Mouse (Mus musculus): ENCODE data around the gene Gm49333.
"Not testable (repeated sequence)": the region's sequence is repeated elsewhere in the genome, so short reads cannot be mapped to it uniquely, and the experiment has no call there.

Gm49333 gene

DNA sequence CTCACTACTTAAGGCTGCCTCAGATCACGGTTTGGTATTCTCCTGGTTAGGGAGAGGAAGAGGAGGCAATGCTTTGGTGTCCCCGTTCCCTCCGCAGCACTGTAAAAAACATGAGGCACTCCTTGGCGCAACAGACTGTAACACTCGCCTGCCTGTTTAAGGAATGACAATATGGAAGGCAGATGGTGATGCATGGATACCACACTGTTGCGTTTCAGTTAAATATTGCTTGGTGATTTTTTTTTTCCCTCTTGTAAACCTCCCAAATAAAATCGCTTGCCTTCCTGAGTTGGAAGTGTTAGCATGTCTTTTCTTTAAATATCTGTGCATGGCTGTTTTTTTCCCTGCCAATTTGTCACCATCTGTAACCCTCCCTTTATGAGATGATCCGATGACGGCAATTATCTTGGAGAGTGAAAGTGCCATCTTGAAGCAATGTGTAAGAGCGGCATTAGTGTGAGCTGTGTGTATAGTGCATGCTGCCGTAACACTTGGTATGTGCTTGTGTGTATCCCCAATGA lies 17.5 kb downstream of the Gm49333 start:
- DNase-seq (ENCODE audit: low spot score), result no peak

DNA sequence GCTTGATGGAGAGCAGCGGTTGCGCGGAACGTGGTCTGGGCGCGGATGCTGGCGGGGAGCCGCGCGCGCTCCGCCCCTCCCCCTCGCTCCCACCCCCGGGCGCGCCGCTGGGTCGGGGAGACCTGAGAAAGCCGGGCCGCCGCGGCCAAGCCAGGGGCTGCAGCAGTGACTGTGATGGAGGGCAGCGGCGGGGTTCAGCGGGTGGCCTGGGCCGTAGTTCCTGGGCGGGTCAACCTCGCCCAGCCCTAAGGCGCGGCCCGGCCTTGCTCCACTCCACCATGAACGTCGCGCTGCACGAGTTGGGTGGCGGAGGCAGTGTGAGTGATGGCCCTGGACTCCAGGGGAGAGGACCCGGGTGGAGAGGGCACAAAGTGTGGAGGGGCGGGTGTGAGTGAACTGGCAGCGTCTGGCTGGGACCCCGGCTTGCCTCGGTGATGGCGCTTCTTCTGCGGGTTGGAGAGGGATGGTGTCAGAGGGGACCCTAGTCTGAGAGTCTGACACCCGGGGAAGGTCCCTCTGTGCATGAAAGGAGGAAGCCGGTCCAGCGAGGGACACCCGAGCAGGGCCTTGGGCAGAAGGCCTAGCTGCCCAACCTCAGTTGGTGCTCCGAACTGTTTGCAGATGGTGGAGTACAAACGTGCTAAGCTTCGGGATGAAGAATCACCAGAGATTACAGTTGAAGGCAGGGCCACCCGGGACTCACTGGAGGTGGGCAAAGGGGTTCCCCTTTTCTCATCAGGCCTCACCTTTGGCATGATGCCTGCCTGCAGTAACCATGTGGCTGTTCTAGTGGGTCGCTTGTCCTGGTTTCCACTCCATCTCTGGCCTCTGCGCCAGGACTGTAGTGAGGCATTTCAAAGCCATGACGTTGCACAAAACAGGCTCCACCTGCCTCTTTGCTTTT lies 18.6 kb downstream of the Gm49333 start, which contains the start of gene Ece2:
Ece2 (plus strand) TSS at position 98 of the 904 bp plus-strand sequence.
- DNase-seq (ENCODE audit: low spot score), result no peak

DNA sequence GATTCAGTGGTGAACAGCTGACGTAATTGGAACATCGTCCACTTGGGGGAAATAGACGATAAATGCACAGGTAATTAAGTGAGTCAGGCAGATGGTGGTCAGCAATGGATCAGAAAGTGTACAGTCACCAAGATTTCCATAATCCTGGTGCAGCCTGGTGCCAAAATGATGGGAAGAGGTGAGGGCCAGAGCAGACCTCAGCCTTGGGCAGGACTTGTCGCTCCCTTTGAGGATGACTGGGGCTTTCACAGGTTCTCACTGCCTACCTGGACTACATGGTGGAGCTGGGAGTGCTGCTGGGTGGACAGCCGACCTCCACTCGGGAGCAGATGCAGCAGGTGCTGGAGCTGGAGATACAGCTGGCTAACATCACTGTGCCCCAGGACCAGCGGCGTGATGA lies 26.0 kb downstream of the Gm49333 start:
- DNase-seq (ENCODE audit: low spot score), result no peak

DNA sequence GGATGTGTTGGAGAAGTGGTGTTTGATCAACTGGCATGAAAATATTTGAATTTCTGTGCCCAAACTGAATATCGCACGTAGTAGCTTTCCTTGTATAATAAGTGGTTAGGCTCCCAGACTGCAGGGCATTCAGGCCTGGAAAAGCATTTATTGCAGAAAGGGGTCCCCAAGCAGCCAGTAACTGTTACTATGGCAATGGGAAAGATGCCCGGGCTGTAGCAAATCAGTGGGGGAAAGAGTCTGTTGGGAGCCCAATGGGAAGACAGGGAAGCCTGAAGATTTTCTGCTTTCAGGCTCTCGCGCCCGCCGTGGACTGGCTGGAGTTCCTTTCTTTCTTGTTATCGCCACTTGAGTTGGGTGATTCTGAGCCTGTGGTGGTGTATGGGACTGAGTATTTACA lies 27.0 kb downstream of the Gm49333 start:
- DNase-seq (ENCODE audit: low spot score), result no peak

DNA sequence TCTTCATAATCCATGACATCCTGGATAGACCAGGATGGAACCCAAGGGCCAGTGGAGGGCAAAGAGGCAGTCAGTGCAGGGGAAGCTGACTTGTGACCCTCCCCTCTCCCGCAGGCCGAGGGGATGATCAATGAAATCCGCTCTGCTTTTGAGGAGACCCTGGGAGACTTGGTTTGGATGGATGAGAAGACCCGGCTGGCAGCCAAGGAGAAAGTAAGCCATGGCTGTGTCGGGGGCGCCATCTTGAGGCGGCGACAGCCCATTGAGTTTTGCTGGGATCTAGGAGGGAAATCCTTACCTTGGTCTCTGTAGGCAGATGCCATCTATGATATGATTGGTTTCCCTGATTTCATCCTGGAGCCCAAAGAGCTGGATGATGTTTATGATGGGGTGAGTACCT lies 30.8 kb downstream of the Gm49333 start:
- no peak for DNase-seq (ENCODE audit: low spot score)

DNA sequence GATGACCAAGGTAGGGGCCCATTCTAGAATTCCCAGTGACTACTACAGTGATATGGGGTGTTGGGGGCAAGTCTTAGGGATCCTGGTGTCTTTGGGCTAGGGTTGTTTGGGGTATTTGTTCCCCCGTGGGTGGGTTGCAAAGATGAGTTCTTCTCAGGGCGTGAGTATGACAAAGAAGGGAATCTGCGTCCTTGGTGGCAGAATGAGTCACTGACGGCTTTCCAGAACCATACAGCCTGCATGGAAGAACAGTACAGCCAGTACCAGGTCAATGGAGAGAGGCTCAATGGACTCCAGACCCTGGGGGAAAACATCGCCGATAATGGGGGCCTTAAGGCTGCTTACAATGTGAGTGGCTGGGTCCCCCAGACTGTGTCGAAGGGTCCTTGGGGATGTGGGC lies 32.5 kb downstream of the Gm49333 start:
- DNase-seq (ENCODE audit: low spot score), result no peak

DNA sequence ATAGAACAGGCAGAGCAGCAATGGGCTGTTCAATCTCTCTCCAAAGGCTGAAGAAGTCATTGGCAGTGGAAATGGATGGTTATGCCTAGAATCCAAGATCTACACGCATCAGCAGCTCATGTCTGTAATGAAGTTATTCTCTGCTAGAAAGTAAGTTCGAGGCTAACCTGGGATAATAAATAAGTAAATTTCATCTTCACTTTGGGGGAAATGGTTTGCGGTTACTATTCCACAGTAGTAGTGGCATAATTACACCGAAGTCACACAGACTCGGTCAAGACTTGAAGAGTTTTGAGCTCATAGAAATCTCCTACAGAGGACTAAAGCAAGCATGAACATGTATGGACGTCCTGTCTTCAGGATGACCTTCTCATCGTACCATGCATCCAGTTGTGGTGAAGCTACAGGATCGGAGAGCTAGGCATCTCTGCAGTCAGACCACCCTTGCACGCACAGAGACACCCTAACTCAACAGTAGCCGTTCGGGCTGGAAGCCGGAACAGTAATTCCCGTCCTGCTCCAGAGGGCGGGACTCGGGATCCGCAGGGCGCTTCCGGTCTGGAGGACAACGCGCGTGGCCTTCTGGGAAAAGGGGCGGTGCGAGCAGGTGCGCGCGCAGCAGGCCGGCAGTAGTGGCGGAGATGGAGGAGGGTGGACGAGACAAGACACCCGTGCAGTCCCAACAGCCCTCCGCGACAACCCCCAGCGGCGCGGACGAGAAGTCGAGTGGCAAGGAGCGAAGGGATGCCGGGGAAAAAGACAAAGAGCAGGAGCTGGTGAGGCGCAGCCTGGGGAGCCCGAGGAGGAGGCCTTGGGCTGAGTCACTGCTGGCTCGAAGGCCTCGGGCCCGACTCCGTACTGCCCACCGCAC lies 39.9 kb downstream of the Gm49333 start, which contains the start of gene Psmd2:
Psmd2 (plus strand) TSS at position 577 of the 871 bp plus-strand sequence.
- peak; percentile 91 for DNase-seq (ENCODE audit: low spot score)

DNA sequence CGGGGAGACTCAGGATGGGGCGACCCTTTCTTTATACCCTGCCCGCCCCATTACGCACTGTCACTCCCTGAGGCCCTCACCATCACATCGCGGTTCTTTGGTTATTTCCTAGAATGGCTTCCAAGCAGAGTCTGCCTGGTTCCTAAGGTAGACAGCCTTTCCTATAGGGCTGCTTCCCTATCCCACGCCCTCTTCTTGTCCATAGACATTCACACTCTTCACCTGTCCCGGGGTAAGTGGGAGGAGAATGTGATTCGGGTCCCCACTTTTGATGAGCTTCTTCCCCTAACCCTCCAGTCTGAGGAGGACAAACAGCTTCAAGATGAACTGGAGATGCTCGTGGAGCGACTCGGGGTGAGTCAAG lies 40.5 kb downstream of the Gm49333 start:
- DNase-seq (ENCODE audit: low spot score), result no peak

DNA sequence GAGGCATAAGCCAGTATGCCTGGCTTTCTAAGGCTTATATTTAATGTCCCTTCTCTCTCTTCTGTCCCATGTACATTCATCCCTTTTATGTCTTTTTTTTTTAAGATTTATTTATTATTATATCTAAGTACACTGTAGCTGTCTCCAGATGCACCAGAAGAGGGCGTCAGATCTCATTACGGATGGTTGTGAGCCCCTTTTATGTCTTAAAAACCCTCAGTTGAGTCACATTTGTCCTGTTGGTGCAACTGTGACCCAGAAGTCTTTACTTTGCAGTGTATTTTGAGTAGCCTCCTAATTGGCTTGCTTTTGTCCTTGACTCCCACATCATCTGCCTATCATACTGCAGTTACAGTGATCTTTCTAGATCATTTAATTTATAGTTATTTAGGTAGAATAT lies 41.9 kb downstream of the Gm49333 start:
- DNase-seq (ENCODE audit: low spot score), result no peak

DNA sequence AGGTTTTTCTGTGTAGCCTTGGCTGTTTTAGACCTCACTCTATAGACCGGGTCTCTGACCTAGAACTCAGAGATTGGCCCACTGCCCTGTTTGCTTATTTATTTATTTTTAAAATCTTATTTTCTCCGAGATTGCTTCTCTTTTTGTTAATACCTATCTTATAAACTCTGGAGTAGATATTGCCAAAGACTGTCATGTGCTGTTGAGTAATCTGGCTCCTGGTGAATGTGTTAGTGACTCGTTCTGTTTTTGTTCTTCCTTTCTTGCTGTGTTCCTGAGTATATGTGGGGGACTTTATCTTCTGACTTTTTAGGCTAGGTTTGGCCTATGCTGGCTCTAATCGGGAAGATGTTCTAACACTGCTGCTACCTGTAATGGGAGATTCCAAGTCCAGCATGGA lies 46.3 kb downstream of the Gm49333 start:
- no peak for DNase-seq (ENCODE audit: low spot score)

DNA sequence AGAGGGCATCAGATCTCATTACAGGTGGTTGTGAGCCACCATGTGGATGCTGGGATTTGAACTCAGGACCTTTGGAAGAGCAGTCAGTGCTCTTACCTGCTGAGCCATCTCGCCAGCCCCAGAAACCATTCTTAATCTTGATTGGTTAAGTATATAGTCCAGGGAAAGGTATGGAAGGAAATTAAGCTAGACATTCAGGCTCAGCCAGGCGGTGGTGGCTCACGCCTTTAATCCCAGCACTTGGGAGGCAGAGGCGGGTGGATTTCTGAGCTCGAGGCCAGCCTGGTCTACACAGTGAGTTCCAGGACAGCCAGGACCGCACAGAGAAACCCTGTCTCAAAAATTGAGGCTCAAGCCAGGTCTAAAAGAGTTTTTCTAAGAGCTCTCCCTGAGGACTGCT lies 56.6 kb downstream of the Gm49333 start, which contains the start of gene Eif4g1:
Eif4g1 (plus strand) TSS at position 301 of the 400 bp plus-strand sequence.
- DNase-seq (ENCODE audit: low spot score), result not testable (repeated sequence)

DNA sequence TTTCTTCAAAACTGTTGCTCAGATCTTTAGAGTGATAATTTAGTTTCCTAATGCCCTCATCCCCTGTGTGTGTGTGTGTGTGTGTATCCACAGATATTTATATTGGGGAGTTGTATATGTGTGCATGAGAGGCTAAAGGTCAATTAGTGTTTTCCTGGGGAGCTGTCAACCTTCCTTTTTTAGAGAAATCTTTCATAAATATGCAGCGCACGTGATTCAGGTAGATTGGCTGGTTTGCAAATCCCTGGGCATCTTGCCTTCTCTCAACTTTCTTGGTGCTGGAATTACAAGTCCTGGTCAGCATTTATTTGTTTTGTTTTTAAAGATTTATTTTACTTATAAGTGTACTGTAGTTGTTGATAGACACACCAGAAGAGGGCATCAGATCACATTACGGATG lies 58.9 kb downstream of the Gm49333 start:
- DNase-seq (ENCODE audit: low spot score), result no peak

DNA sequence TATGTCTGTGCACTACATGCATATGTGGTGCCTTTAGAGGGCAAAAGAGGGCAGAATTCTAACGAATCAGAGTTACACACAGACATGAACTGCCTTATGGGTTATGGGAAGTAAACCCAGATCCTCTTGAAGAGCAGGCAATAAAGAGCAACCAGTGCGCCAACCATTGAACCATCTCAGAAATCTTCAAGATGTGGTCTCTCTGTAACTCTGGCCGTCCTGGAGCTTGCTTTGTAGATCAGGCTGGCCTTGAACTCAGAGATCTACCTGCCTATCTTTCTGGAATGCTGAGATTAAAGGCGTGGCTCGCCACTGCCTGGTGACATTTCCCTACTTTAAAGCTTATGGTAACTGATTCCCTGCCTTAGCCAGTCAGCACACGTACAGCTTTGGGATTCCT lies 60.5 kb downstream of the Gm49333 start:
- no peak for DNase-seq (ENCODE audit: low spot score)

DNA sequence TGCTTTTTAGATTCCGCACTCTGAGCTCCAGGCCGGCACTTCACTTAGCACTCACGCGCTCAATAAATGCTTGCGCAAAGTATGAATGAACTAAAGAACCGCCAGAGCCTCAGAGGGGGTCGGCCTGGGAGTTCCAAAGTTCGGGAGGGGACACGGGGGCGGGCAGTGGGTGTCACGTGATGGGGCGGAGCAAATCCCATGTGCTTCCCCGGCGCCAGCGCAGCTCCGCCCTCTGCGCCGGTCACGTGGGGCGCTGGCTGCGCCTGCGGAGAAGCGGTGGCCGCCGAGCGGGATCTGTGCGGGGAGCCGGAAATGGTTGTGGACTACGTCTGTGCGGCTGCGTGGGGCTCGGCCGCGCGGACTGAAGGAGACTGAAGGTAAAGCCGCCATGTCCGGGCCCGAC lies 61.1 kb downstream of the Gm49333 start:
- DNase-seq (ENCODE audit: low spot score), result peak; percentile 89

DNA sequence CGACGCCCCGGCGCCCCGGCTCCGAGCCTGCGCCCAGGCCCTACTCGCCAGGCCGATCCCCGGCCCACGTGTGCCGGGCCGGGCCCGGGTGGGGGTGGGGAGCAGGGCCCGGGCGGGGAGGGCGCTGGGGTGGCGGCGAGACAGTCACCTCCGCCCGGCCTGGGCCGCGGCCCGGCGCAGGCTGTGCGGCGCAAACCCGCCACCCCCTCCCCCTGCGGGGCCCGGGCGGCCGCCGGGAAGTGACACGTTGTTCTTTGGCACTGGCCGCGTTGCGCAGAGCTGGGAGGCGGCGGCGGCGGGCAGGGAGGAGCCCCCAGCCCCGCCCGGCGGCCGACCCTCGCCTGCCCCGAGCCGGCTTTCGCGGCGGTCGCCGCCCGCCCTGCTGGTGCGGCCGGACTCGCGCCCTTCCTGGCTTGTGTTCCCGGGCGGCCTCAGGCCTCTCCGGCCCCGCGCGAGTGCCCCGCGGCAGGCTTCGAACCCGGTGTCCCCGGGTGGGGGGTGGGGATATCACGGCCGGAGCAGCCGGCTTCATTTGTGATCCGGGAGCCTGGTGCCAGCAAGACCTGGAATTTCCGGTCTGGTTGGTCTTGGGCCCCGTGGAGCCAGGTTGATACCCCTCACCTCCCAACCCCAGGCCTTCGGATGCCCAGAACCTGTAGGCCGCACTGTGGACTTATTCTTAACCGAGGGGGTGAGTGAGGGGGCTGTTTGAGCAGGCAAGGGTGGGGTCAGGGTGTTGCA lies 61.7 kb downstream of the Gm49333 start:
- no peak for DNase-seq (ENCODE audit: low spot score)

DNA sequence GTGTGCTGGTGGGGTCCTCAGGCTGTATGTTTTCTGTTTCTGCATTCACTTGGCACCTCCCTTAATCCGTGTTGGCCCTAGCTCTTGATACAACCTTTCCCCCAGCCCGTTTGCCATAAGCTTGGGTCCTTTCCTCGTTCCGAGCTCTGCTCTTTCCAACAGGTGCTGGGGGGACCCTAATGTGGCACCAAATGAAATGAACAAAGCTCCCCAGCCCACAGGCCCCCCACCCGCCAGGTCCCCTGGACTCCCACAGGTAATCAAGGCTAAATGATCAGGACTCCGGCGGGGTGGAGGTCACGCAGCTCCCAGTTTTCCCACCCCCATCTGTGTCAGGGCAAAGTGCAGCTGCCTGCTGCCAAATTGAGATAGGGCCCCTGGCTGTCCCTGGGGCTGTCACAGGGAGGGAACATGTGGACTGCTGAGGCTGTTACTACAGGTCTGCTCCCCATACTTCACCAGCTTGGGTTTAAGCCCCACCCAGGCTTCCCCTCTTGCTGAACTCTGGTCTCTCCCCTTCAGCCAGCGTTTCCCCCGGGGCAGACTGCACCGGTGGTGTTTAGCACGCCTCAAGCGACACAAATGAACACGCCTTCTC lies 62.4 kb downstream of the Gm49333 start:
- no peak for DNase-seq (ENCODE audit: low spot score)

DNA sequence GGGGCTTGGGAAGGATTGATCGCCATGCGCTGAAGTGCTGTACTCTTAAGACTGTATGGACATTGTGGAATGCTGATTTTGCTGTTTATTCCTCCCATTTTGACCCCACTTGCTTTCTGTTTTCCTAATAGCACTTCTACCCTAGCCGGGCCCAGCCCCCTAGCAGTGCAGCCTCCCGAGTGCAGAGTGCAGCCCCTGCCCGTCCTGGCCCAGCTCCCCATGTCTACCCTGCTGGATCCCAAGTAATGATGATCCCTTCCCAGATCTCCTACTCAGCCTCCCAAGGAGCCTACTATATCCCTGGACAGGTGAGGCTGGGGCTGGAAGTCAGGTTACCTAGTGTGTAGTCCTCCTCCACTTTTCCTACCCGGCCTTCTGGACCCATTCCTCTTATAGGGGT lies 63.8 kb downstream of the Gm49333 start:
- DNase-seq (ENCODE audit: low spot score), result no peak

DNA sequence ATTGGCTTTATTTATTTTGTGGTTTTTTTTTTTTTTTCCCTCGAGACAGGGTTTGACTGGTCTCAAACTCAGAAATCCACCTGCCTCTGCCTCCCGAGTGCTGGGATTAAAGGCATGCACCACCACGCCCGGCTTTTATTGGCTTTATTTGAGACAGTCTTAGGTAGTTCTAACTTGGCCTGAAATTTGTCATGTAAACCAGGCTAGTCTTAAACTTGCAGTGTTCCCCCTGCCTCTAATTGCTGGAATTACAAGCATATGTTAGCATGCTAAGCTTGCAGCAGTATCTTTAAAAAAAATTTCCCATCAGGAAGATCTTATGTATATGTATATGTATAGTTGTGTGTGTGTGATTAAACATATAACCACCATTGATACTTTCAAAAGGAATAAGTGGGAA lies 65.3 kb downstream of the Gm49333 start:
- DNase-seq (ENCODE audit: low spot score), result no peak

DNA sequence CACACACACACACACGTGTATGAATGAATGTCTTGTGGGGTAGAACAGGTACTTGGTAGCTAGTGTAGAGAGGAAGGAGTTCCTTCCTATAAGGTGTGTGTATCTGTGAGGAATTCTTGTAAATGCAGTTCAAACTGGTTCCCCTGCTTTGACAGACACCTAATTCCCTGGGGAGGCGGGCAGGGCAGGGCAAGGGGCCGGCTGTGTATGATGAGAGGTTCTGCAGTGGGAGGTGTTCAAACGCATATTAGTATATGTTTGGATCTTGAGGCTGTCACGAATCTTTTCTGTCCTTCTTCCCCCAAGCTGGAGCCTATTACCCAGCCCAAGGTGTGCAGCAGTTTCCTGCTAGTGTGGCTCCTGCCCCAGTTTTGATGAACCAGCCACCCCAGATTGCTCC lies 66.0 kb downstream of the Gm49333 start:
- no peak for DNase-seq (ENCODE audit: low spot score)

DNA sequence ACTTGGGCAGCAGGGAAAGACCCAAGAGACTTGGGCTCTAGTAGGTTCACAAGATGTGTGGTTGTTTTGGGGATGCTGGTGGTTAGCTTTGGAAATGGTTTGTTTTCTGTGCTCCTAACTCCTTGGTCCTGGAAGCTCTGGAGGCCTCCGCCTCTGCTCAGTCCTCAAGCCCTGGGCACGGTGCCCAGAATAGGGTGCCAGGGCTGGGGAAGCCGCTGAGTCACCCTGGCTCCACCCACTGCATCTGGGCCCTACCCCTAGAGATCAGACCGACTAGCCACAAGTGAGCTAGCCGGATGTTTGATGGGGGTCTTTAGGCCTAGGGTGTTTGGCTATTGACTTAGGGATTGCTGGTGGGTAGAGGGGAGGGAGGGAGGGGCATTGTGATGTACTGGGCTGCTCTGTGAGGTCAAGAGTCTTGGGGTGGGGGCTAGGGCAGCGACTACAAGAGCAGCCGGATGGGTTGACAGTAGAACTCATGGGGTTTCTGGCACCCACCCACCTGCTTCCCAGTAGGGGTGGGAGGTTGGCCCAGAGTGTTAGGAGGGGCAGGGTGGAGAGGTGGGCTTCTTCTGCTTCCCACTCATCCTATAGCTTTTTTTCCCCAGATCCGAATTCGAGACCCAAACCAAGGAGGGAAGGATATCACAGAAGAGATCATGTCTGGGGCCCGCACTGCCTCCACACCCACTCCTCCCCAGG lies 66.7 kb downstream of the Gm49333 start:
- DNase-seq (ENCODE audit: low spot score), result peak; percentile 45

DNA sequence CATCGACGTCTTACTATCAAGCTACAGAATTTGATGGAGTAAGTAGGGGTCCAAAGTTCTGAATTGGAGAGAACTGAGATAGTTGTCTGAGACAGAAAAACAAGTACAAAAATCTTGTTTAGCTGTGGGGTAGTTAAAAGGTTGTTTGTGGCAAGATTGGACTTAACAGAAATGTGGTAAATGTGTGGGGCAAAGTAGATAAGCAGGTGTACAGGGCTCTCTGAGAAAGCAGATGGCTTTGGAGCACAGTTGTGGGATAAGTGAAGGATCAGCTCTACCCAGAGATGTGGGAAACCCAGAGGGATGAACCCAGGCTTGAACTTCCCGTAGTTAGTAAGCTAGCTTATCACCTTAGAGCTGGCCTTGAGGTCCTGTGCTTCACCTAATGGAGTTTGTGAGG lies 79.4 kb downstream of the Gm49333 start:
- DNase-seq (ENCODE audit: low spot score), result no peak
